Mouse (Mus musculus) neural tube, embryonic 15.5 days (tissue): ENCODE results near the gene Meis2. TPM values are rescaled to one million over a fixed set of nuclear protein-coding genes. Genes with fewer than 3 reads are reported as not detected.

ENCODE experiments used
- ATAC-seq: fragments of 200-750 bp; cut with Nextera tagmentation; 2 replicates; pipeline ENCODE4 v1.8.0; 2017; ENCODE audit warnings: mild to moderate bottlenecking, moderate TSS enrichment, moderate library complexity; ENCODE audit not compliant: low FRiP score
- H3K27ac ChIP-seq: fragments of 300-500 bp; sonication (generic); replicated peaks from 2 replicates; pipeline ENCODE4 v1.5.1; 2015; ENCODE audit warnings: mild to moderate bottlenecking, inconsistent platforms
- H3K27me3 ChIP-seq: fragments of 300-500 bp; sonication (generic); replicated peaks from 2 replicates; pipeline ENCODE4 v1.6.1; 2015; ENCODE audit warnings: inconsistent platforms
- H3K36me3 ChIP-seq: fragments of 300-500 bp; sonication (generic); 2 replicates; pipeline ENCODE4 v1.6.1; 2015; ENCODE audit warnings: inconsistent platforms
- H3K4me1 ChIP-seq: fragments of 300-500 bp; sonication (generic); 2 replicates; pipeline ENCODE4 v1.6.1; 2015; ENCODE audit warnings: inconsistent platforms
- H3K4me2 ChIP-seq: fragments of 300-500 bp; sonication (generic); 2 replicates; pipeline ENCODE4 v1.6.1; 2015; ENCODE audit warnings: inconsistent platforms, mild to moderate bottlenecking, moderate library complexity
- H3K4me3 ChIP-seq: fragments of 300-500 bp; sonication (generic); replicated peaks from 2 replicates; pipeline ENCODE4 v1.5.1; 2015; ENCODE audit warnings: mild to moderate bottlenecking, inconsistent platforms
- H3K9ac ChIP-seq: fragments of 300-500 bp; sonication (generic); replicated peaks from 2 replicates; pipeline ENCODE4 v1.6.1; 2015; ENCODE audit warnings: mild to moderate bottlenecking, inconsistent platforms
- H3K9me3 ChIP-seq: fragments of 300-500 bp; sonication (generic); replicated peaks from 2 replicates; pipeline ENCODE4 v1.6.1; 2016; ENCODE audit warnings: inconsistent platforms
- WGBS: fragments of 180-500 bp; shearing (Covaris S2); methylation state at CpG from one replicate; pipeline ENCODE4 v1.1.7; 2015; ENCODE audit warnings: mixed read lengths; 5-methylcytosine and 5-hydroxymethylcytosine counted together
- polyA plus RNA-seq: library from polyadenylated mRNA; unstranded; fragments of >200 nt; fragmentation: Nextera tagmentation; extraction: Ambion mirVana; gene quantifications from 2 replicates; pipeline ENCODE4 v1.2.1, GENCODE M21; 2015

The Meis2 gene
- polyA plus RNA-seq, 1 experiment from 2014 or later: 95.5 TPM

DNA sequence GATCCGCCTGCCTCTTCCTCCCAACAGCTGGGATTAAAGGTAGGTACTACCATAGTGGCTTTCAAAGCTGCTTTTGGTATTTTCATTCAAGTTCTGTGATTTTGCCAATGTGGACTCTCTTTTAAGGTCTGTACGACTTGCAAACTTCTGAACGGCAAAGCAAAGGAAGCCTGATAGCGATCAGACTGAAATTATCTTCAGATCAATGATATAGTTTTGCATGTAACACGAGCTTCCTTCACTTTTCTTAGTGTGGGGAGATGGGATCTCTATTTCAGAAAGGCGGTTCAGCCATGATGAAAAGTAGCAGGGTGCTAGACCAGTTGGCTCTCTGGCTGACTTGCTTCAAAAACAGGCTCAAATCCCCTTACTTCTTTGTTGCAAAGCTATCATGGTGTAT, 76.4 kb downstream of the Meis2 start:
- 94% methylated on average over 6 of the region's 6 CpGs for WGBS
- H3K27me3 ChIP-seq: no peaks in the 10 kb centered on the region
- no peak overlapping the region for H3K4me2 ChIP-seq
- H3K27ac ChIP-seq: no peak overlapping the region
- H3K9ac ChIP-seq: no peak overlapping the region
- H3K36me3 ChIP-seq: no peaks in the 10 kb centered on the region
- 0 out of 2 replicates have a peak, but pooled peaks cover 9% of the 10 kb centered on the region for H3K4me1 ChIP-seq
- no peaks in the 10 kb centered on the region for H3K9me3 ChIP-seq
- H3K4me3 ChIP-seq: no peak overlapping the region
- no peak for ATAC-seq

GRCm38 (mm10) chr2:115988448-115988847, 77.2 kb downstream of the Meis2 start:
- Histone ChIP-seq H3K9ac (no peak overlapping the region), H3K4me1 (0 out of 2 replicates have a peak, but pooled peaks cover 7% of the 10 kb centered on the region), H3K27me3 (no peaks in the 10 kb centered on the region), H3K9me3 (no peaks in the 10 kb centered on the region), H3K36me3 (no peaks in the 10 kb centered on the region), H3K27ac (no peak overlapping the region), H3K4me3 (no peak overlapping the region), H3K4me2 (no peak overlapping the region)
- no peak for ATAC-seq
- WGBS: 93% methylated on average over 4 of the region's 4 CpGs

DNA sequence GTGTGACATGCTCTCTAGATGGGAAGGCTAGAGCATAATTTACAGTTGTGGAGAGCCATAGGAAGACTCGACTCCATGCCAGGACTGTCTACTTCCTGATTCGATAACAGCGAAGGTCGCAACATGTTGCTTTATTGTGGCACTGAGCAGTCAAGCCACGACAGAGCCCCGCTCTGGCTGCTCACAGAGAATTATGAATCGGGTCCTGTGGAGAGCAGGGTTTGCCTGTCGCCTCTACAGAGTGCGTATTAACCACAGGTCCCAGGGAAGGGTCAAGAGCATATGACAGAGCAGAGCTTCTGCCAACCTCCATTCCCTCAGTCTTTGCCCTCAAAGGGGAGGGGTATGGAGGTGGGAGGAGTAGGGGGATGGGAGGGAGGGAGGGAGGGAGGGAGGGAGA, 80.7 kb downstream of the Meis2 start:
- ATAC-seq: peak; percentile 43; the same call in 1 of the 2 replicates
- no peak overlapping the region for H3K4me3 ChIP-seq

GRCm38 (mm10) chr2:115984487-115984886, 81.2 kb downstream of the Meis2 start:
- Histone ChIP-seq H3K4me2 (no peak overlapping the region), H3K27ac (no peak overlapping the region), H3K27me3 (no peaks in the 10 kb centered on the region), H3K9me3 (no peaks in the 10 kb centered on the region), H3K4me3 (no peak overlapping the region), H3K4me1 (peaks cover 13% of the 10 kb centered on the region; the same call in 1 of the 2 replicates), H3K36me3 (no peaks in the 10 kb centered on the region), H3K9ac (no peak overlapping the region)
- ATAC-seq: no peak
- WGBS: 75% methylated on average over 4 of the region's 4 CpGs

More for the DNA sequence above, 80.7 kb downstream of the Meis2 start:
- no peaks in the 10 kb centered on the region for H3K36me3 ChIP-seq
- H3K4me2 ChIP-seq: no peak overlapping the region
- H3K9me3 ChIP-seq: no peaks in the 10 kb centered on the region
- H3K4me1 ChIP-seq: peaks cover 13% of the 10 kb centered on the region; the same call in 1 of the 2 replicates
- WGBS: 57% methylated on average over 9 of the region's 9 CpGs
- no peaks in the 10 kb centered on the region for H3K27me3 ChIP-seq
- no peak overlapping the region for H3K27ac ChIP-seq
- H3K9ac ChIP-seq: no peak overlapping the region

DNA sequence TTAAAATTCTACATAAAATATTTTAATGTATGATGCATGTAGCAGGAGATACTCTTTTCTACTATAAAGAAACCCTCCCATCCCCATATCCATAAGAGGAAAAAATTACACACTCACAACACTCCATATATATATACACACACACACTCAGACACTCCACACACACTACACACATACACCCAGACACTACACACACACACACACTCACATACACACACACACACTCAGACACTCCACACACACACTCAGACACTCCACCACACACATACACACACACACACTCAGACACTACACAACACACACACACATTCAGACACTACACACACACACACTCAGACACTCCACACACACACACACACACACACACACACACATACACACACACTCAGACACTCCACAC, 85.1 kb downstream of the Meis2 start:
- Histone ChIP-seq H3K27ac (no peak overlapping the region), H3K9me3 (no peaks in the 10 kb centered on the region)

DNA sequence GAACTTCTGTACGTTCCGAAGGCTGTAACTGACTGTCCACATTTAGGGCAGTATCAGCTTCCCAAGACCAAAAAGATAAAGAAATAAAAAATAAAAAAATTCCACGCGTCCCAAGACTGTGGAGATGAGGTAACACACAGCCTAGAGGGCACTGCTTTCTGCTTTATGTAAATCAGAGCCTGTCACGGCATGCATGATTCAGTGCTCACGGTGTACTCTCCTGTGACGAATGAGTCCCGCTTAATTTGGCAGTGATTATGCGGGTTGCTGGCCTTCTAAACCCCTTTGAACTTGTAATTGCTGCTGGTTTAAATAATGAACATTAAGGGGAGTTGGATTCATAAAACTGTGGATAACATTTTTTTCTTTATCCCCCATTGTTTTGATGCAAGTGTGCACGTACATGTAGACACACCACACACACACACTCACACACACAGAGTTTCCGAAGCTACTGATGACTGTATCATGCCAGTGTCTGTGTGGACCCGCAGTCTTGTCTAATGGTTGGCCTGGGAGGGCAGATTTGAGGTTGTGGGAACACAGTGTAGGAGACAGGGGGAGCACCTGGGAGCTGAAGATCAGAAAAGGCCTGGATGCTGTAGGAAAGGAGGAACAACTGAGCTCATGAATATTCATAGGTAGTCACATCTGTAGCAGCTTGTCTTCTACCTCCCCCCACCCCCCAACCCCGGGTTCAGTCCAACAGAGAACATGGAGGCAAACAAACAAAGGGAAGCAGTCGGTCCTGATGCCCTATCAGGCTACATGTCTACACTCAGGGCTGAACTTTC, 85.8 kb downstream of the Meis2 start:
- Histone ChIP-seq H3K9me3 (no peaks in the 10 kb centered on the region), H3K27ac (no peak overlapping the region), H3K4me1 (peaks cover 11% of the 10 kb centered on the region; the same call in 1 of the 2 replicates), H3K4me2 (no peak overlapping the region), H3K9ac (no peak overlapping the region), H3K4me3 (no peak overlapping the region), H3K27me3 (no peaks in the 10 kb centered on the region), H3K36me3 (no peaks in the 10 kb centered on the region)
- 0 out of 2 replicates have a peak, but pooled peaks have one; percentile 56 for ATAC-seq
- 37% methylated on average over 14 of the region's 14 CpGs for WGBS

More for the DNA sequence above, 85.1 kb downstream of the Meis2 start:
- H3K27me3 ChIP-seq: no peaks in the 10 kb centered on the region
- peaks cover 13% of the 10 kb centered on the region; the same call in 1 of the 2 replicates for H3K4me1 ChIP-seq
- no peaks in the 10 kb centered on the region for H3K36me3 ChIP-seq
- H3K9ac ChIP-seq: no peak overlapping the region
- no peak overlapping the region for H3K4me2 ChIP-seq
- no peak overlapping the region for H3K4me3 ChIP-seq
- no peak for ATAC-seq

DNA sequence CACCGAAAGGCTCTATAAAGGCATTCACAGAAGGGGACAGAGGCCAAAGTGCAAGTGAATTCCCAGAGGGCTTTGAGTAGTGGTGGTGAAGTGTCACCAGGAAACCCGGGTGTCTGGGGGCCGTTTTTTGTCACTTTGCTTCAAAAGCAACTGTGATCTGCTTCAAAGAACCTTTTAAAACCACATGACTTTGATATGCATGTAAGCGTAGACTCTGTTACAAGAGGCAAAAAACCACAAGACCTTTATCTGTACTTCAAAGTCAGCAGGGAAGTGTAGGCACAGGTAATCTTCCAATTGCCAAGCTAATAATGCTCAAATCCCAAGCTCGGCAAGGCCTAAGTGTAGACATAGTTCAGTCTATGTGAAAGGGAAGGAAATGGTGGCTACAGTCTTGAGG, 87.0 kb downstream of the Meis2 start:
- peaks cover 7% of the 10 kb centered on the region; the same call in 1 of the 2 replicates for H3K4me1 ChIP-seq
- no peaks in the 10 kb centered on the region for H3K36me3 ChIP-seq
- H3K4me3 ChIP-seq: no peak overlapping the region
- WGBS: 64% methylated on average over 5 of the region's 5 CpGs
- H3K9ac ChIP-seq: no peak overlapping the region
- no peak overlapping the region for H3K4me2 ChIP-seq
- no peaks in the 10 kb centered on the region for H3K9me3 ChIP-seq
- H3K27me3 ChIP-seq: no peaks in the 10 kb centered on the region
- H3K27ac ChIP-seq: no peak overlapping the region
- ATAC-seq: no peak

GRCm38 (mm10) chr2:115971296-115971805, 94.3 kb downstream of the Meis2 start:
- 89% methylated on average over 3 of the region's 3 CpGs for WGBS

DNA sequence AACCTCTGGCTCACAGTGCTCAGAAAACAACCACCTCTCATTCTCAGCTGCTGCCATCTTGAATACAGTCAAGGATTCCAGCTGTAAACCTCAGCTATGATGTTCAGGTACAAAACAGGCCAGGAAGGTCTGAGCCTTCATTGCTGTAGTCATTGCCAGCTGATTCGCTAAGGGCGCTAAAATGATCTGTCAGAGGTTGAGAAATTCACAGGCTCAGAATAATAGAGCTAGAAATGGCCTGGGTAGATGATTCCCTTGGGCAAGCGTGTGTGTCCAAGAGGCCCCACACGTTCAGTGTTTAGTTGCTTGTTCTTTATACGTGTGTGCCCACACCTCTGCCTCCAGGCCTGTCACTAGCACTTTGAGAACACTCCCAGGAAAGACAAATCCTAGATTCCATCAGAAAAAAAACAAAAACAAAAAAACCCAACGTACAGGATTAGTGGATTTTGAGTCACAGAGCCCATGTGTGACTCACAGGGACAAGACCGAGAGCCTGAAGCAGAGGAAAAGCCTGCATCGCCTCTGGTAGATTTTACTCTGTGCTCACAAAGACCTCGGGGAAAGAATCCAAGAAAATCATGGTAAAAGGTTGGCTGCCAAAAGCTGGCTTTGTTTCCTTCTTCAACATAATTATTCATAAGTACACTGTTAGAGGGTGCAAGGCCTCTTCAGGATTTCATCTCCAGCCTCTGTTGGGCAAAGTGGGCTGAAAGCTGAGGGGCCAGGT, 95.4 kb downstream of the Meis2 start:
- H3K9ac ChIP-seq: no peak overlapping the region
- 77% methylated on average over 9 of the region's 9 CpGs for WGBS
- H3K27me3 ChIP-seq: no peaks in the 10 kb centered on the region
- H3K4me1 ChIP-seq: peaks cover 1% of the 10 kb centered on the region
- H3K36me3 ChIP-seq: no peaks in the 10 kb centered on the region
- H3K27ac ChIP-seq: no peak overlapping the region
- H3K4me2 ChIP-seq: no peak overlapping the region
- no peak for ATAC-seq
- no peaks in the 10 kb centered on the region for H3K9me3 ChIP-seq
- H3K4me3 ChIP-seq: no peak overlapping the region

More at GRCm38 (mm10) chr2:115971296-115971805, 94.3 kb downstream of the Meis2 start:
- Histone ChIP-seq H3K27ac (no peak overlapping the region), H3K9ac (no peak overlapping the region), H3K4me2 (no peak overlapping the region), H3K9me3 (no peaks in the 10 kb centered on the region), H3K4me1 (no peaks in the 10 kb centered on the region), H3K36me3 (no peaks in the 10 kb centered on the region), H3K27me3 (no peaks in the 10 kb centered on the region), H3K4me3 (no peak overlapping the region)
- ATAC-seq: no peak

- Histone ChIP-seq H3K4me2 (no peak overlapping the region), H3K4me3 (no peak overlapping the region), H3K27ac (no peak overlapping the region), H3K4me1 (peaks cover 9% of the 10 kb centered on the region), H3K9me3 (no peaks in the 10 kb centered on the region), H3K27me3 (no peaks in the 10 kb centered on the region), H3K36me3 (no peaks in the 10 kb centered on the region), H3K9ac (no peak overlapping the region)
- ATAC-seq: no peak
- 79% methylated on average over 8 of the region's 8 CpGs for WGBS
Measured at GRCm38 (mm10) chr2:115969201-115969600, 96.4 kb downstream of the Meis2 start.

- Histone ChIP-seq H3K4me2 (no peak overlapping the region), H3K4me3 (no peak overlapping the region), H3K9ac (no peak overlapping the region), H3K27me3 (no peaks in the 10 kb centered on the region), H3K36me3 (no peaks in the 10 kb centered on the region), H3K9me3 (no peaks in the 10 kb centered on the region), H3K27ac (no peak overlapping the region; the same call in 1 of the 2 replicates), H3K4me1 (peaks cover 12% of the 10 kb centered on the region)
- WGBS: 59% methylated on average over 3 of the region's 3 CpGs
- peak; percentile 79; the same call in 1 of the 2 replicates for ATAC-seq
Measured at GRCm38 (mm10) chr2:115964911-115965310, 100.7 kb downstream of the Meis2 start.
